Mouse (Mus musculus) brain, embryonic 14.5 days (tissue): ENCODE results near the gene Srp68.

ENCODE experiments used
- CTCF ChIP-seq: fragments of 200-500 bp; IDR thresholded peaks from 2 replicates; pipeline ENCODE4 v1.5.1; 2012; ENCODE audit warnings: inconsistent platforms, mild to moderate bottlenecking, moderate library complexity, borderline replicate concordance; ENCODE audit not compliant: insufficient read depth, insufficient read length; ENCODE audit errors: extremely low read depth
- POLR2A ChIP-seq: fragments of 200-500 bp; IDR thresholded peaks from 2 replicates; pipeline ENCODE4 v1.6.1; 2012; ENCODE audit warnings: mild to moderate bottlenecking, inconsistent platforms, borderline replicate concordance; ENCODE audit not compliant: poor library complexity, insufficient read depth, insufficient read length, severe bottlenecking; ENCODE audit errors: extremely low read depth

DNA sequence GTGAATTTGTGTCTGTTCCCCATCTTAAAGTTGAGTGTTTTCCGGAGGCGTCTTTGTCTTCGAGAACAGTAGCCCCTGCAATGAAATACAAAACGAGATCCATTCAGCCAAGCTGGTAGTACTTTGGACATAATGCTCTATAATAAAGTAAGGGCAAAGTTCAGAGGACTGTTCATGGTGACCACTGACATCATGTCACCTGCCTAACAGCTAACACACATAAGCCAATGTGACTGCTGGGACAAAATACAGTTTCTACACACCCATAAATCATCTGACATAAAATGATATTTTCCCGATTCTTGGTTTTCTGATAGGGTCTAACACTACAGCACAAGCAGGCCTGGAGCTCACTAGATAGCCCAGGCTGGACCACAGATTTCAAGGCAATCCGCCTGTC lies 5.7 kb downstream of the Srp68 start:
- TF ChIP-seq POLR2A: no peak
- TF ChIP-seq CTCF: no peak
